Mouse (Mus musculus) intestine, postnatal 0 days (tissue): ENCODE results near the gene 3425401B19Rik. TPM values are rescaled to one million over a fixed set of nuclear protein-coding genes. Genes with fewer than 3 reads are reported as not detected.
A peak's percentile ranks its signal among the peaks of the same experiment; 100 is the strongest.

Source experiments
- ATAC-seq: fragments of 200-750 bp; cut with Nextera tagmentation; 2 replicates; pipeline ENCODE4 v1.8.0; 2017; ENCODE audit warnings: mild to moderate bottlenecking, moderate TSS enrichment, moderate library complexity
- H3K27ac ChIP-seq: fragments of 300-500 bp; sonication (generic); 2 replicates; pipeline ENCODE4 v1.5.1; 2014; ENCODE audit warnings: mild to moderate bottlenecking, low read depth, low read length, moderate library complexity
- H3K27me3 ChIP-seq: fragments of 300-500 bp; sonication (generic); replicated peaks from 2 replicates; pipeline ENCODE4 v1.6.1; 2014; ENCODE audit warnings: low read length, mixed read lengths; ENCODE audit not compliant: control insufficient read depth, insufficient read depth
- H3K36me3 ChIP-seq: fragments of 300-500 bp; sonication (generic); 2 replicates; pipeline ENCODE4 v1.6.1; 2014; ENCODE audit warnings: mild to moderate bottlenecking, moderate library complexity; ENCODE audit not compliant: control insufficient read depth, insufficient read depth
- H3K4me1 ChIP-seq: fragments of 300-500 bp; sonication (generic); replicated peaks from 2 replicates; pipeline ENCODE4 v1.6.1; 2014; ENCODE audit warnings: antibody characterized with exemption, low read length, mixed read lengths; ENCODE audit not compliant: control insufficient read depth, insufficient read depth
- H3K4me2 ChIP-seq: fragments of 300-500 bp; sonication (generic); replicated peaks from 2 replicates; pipeline ENCODE4 v1.6.1; 2014; ENCODE audit warnings: low read depth, mild to moderate bottlenecking, moderate library complexity
- H3K4me3 ChIP-seq: fragments of 300-500 bp; sonication (generic); 2 replicates; pipeline ENCODE4 v1.5.1; 2014; ENCODE audit warnings: low read depth, low read length
- H3K9ac ChIP-seq: fragments of 300-500 bp; sonication (generic); 2 replicates; pipeline ENCODE4 v1.6.1; 2014; ENCODE audit warnings: mild to moderate bottlenecking, low read depth, low read length
- H3K9me3 ChIP-seq: fragments of 300-500 bp; sonication (generic); 2 replicates; pipeline ENCODE4 v1.6.1; 2016; ENCODE audit warnings: mixed run types; ENCODE audit not compliant: control insufficient read depth
- CTCF ChIP-seq: sonication (generic); IDR thresholded peaks from 2 replicates; pipeline ENCODE4 v1.5.1; 2016; ENCODE audit warnings: low read depth, mild to moderate bottlenecking, control low read depth, antibody characterized with exemption, moderate library complexity
- WGBS: fragments of 180-500 bp; shearing (Covaris S2); extraction: QIAGEN DNeasy Blood & Tissue Kit; methylation state at CpG from one replicate; pipeline ENCODE4 v1.1.7; 2014; 5-methylcytosine and 5-hydroxymethylcytosine counted together
- polyA plus RNA-seq: library from polyadenylated mRNA; unstranded; fragments of >200 nt; fragmentation: Nextera tagmentation; extraction: Ambion mirVana; gene quantifications from 2 replicates; pipeline ENCODE4 v1.2.1, GENCODE M21; 2015

The 3425401B19Rik gene
- polyA plus RNA-seq, 1 experiment from 2014 or later: 0.38 TPM

GRCm38 (mm10) chr14:32617253-32617652 is 67.8 kb downstream of the 3425401B19Rik start:
- Histone ChIP-seq H3K36me3 (no peaks in the 10 kb centered on the region), H3K27me3 (no peaks in the 10 kb centered on the region), H3K9me3 (no peaks in the 10 kb centered on the region), H3K9ac (no peak overlapping the region), H3K4me1 (no peaks in the 10 kb centered on the region), H3K27ac (no peak overlapping the region), H3K4me3 (no peak overlapping the region), H3K4me2 (no peak overlapping the region)
- ATAC-seq: no peak
- TF ChIP-seq CTCF: no peak
- 83% methylated on average over 5 of the region's 5 CpGs for WGBS

DNA sequence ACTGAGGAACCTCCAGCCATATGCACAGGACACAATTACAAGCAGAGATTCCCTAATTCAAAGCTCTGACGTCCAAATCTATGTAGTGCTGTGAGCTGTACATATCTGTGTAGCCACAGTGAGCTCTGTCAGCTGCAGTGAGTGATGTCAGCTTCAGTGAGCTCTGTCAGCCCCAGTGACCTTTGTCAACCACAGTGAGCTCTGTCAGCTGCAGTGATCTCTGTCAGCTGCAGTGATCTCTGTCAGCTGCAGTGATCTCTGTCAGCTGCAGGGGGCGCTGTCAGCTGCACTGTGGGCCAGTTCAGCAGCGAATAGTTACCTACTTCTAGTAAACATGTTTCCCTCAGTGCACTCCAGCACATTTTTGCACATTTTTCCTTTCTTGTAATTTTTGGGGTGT is 75.7 kb downstream of the 3425401B19Rik start:
- H3K27me3 ChIP-seq: peaks cover 5% of the 10 kb centered on the region; the same call in 1 of the 2 replicates
- H3K4me3 ChIP-seq: no peak overlapping the region
- no peak overlapping the region for H3K27ac ChIP-seq
- peak; percentile 53; the same call in 1 of the 2 replicates for ATAC-seq
- no peaks in the 10 kb centered on the region for H3K36me3 ChIP-seq
- no peak overlapping the region for H3K9ac ChIP-seq
- no peak overlapping the region for H3K4me2 ChIP-seq
- WGBS: 15% methylated on average over 3 of the region's 3 CpGs
- peak; percentile 88 for TF ChIP-seq CTCF
- no peaks in the 10 kb centered on the region for H3K4me1 ChIP-seq
- H3K9me3 ChIP-seq: no peaks in the 10 kb centered on the region

Other genes starting within 250 kb of the 3425401B19Rik start
- 5.5 and 5.8 TPM in 2 replicates for gene Slc18a3, start 220.4 kb downstream of the 3425401B19Rik start, polyA plus RNA-seq
- gene Chat, start 219.3 kb downstream of the 3425401B19Rik start, polyA plus RNA-seq: 0.52 and 0.64 TPM in 2 replicates
- 7.7 and 8.4 TPM in 2 replicates for gene Ercc6, start 171.8 kb downstream of the 3425401B19Rik start, polyA plus RNA-seq
- gene Prrxl1, start 85.9 kb downstream of the 3425401B19Rik start, polyA plus RNA-seq: 0.14 and 0.26 TPM in 2 replicates
- gene Tmem273, start 100.7 kb upstream of the 3425401B19Rik start, polyA plus RNA-seq: 0.98 and 1.2 TPM in 2 replicates
- not detected in 2 replicates for gene Fam170b, start 148.7 kb upstream of the 3425401B19Rik start, polyA plus RNA-seq
- 13.1 and 13.5 TPM in 2 replicates for gene Vstm4, start 171.5 kb upstream of the 3425401B19Rik start, polyA plus RNA-seq